Mouse (Mus musculus): Measurements from ENCODE around the gene Rtn4rl1. TPM values are rescaled to one million over a fixed set of nuclear protein-coding genes. Genes with fewer than 3 reads are reported as not detected.
A peak's percentile ranks its signal among the peaks of the same experiment; 100 is the strongest.

Rtn4rl1 gene
- total RNA-seq, 2 experiments from 2014 or later: 0.80 TPM; not detected in 1

- no peak for ATAC-seq (replicated peaks; ENCODE audit: low FRiP score, low TSS enrichment, poor library complexity, severe bottlenecking)
Observed at GRCm38 (mm10) chr11:75183917-75184570, 9.5 kb upstream of the Rtn4rl1 start.

- no peak for ATAC-seq (replicated peaks; ENCODE audit: low FRiP score, low TSS enrichment, poor library complexity, severe bottlenecking)
Observed at GRCm38 (mm10) chr11:75184573-75184972, 9.0 kb upstream of the Rtn4rl1 start.

- ATAC-seq (replicated peaks; ENCODE audit: low FRiP score, low TSS enrichment, poor library complexity, severe bottlenecking): no peak
Observed at GRCm38 (mm10) chr11:75184986-75185385, 8.6 kb upstream of the Rtn4rl1 start.

GRCm38 (mm10) chr11:75189713-75190370 is 3.7 kb upstream of the Rtn4rl1 start:
- ATAC-seq (replicated peaks; ENCODE audit: low FRiP score, low TSS enrichment, poor library complexity, severe bottlenecking): peak; percentile 67

GRCm38 (mm10) chr11:75190371-75190724 is 3.2 kb upstream of the Rtn4rl1 start:
- peak; percentile 87 for ATAC-seq (replicated peaks; ENCODE audit: low FRiP score, low TSS enrichment, poor library complexity, severe bottlenecking)

GRCm38 (mm10) chr11:75190905-75191441 is 2.6 kb upstream of the Rtn4rl1 start, which contains the start of gene Dph1:
Gene Dph1 (minus strand): TSS chr11:75191241.
- ATAC-seq (replicated peaks; ENCODE audit: low FRiP score, low TSS enrichment, poor library complexity, severe bottlenecking): no peak

- ATAC-seq (replicated peaks; ENCODE audit: low FRiP score, low TSS enrichment, poor library complexity, severe bottlenecking): no peak
Observed at GRCm38 (mm10) chr11:75191841-75192240, 1.7 kb upstream of the Rtn4rl1 start.

- peak; percentile 56 for ATAC-seq (replicated peaks; ENCODE audit: low FRiP score, low TSS enrichment, poor library complexity, severe bottlenecking)
Observed at GRCm38 (mm10) chr11:75192336-75193214, 1.0 kb upstream of the Rtn4rl1 start.

GRCm38 (mm10) chr11:75194121-75194849 is 702 bp downstream of the Rtn4rl1 start:
- no peak for ATAC-seq (replicated peaks; ENCODE audit: low FRiP score, low TSS enrichment, poor library complexity, severe bottlenecking)

- ATAC-seq (replicated peaks; ENCODE audit: low FRiP score, low TSS enrichment, poor library complexity, severe bottlenecking): no peak
Observed at GRCm38 (mm10) chr11:75194850-75195461, 1.4 kb downstream of the Rtn4rl1 start.

- ATAC-seq (replicated peaks; ENCODE audit: low FRiP score, low TSS enrichment, poor library complexity, severe bottlenecking): no peak
Observed at GRCm38 (mm10) chr11:75196131-75196530, 2.5 kb downstream of the Rtn4rl1 start.

GRCm38 (mm10) chr11:75197956-75198355 is 4.4 kb downstream of the Rtn4rl1 start:
- ATAC-seq (replicated peaks; ENCODE audit: low FRiP score, low TSS enrichment, poor library complexity, severe bottlenecking): peak; percentile 70; the same call in 1 of the 2 replicates

GRCm38 (mm10) chr11:75198792-75199191 is 5.2 kb downstream of the Rtn4rl1 start:
- no peak for ATAC-seq (replicated peaks; ENCODE audit: low FRiP score, low TSS enrichment, poor library complexity, severe bottlenecking)

- ATAC-seq (replicated peaks; ENCODE audit: low FRiP score, low TSS enrichment, poor library complexity, severe bottlenecking): no peak
Observed at GRCm38 (mm10) chr11:75199951-75200350, 6.4 kb downstream of the Rtn4rl1 start.

GRCm38 (mm10) chr11:75200935-75201334 is 7.4 kb downstream of the Rtn4rl1 start:
- ATAC-seq (replicated peaks; ENCODE audit: low FRiP score, low TSS enrichment, poor library complexity, severe bottlenecking): no peak

- ATAC-seq (replicated peaks; ENCODE audit: low FRiP score, low TSS enrichment, poor library complexity, severe bottlenecking): no peak
Observed at GRCm38 (mm10) chr11:75201721-75202120, 8.1 kb downstream of the Rtn4rl1 start.

GRCm38 (mm10) chr11:75203926-75204325 is 10.3 kb downstream of the Rtn4rl1 start:
- no peak for ATAC-seq (replicated peaks; ENCODE audit: low FRiP score, low TSS enrichment, poor library complexity, severe bottlenecking)

- ATAC-seq (replicated peaks; ENCODE audit: low FRiP score, low TSS enrichment, poor library complexity, severe bottlenecking): peak; percentile 14; the same call in 1 of the 2 replicates
Observed at GRCm38 (mm10) chr11:75204472-75204871, 10.9 kb downstream of the Rtn4rl1 start.

GRCm38 (mm10) chr11:75206347-75206746 is 12.8 kb downstream of the Rtn4rl1 start:
- no peak for ATAC-seq (replicated peaks; ENCODE audit: low FRiP score, low TSS enrichment, poor library complexity, severe bottlenecking)

Measured in megakaryocyte-erythroid progenitor cell, adult 5-6 weeks (primary cell).